Mouse (Mus musculus) midbrain, embryonic 14.5 days (tissue): ENCODE data around the gene Ms4a3. TPM values are rescaled to one million over a fixed set of nuclear protein-coding genes. Genes with fewer than 3 reads are reported as not detected.
A peak's percentile ranks its signal among the peaks of the same experiment; 100 is the strongest.

Source experiments
- ATAC-seq: fragments of 200-750 bp; cut with Nextera tagmentation; 2 replicates; pipeline ENCODE4 v1.8.0; 2017; ENCODE audit warnings: moderate number of reproducible peaks, moderate library complexity; ENCODE audit not compliant: low FRiP score, low TSS enrichment
- DNase-seq: peaks from one replicate; pipeline ENCODE4 v3.0.0-alpha.2; 2015
- H3K27ac ChIP-seq: fragments of 300-500 bp; sonication (generic); replicated peaks from 2 replicates; pipeline ENCODE4 v1.5.1; 2014; ENCODE audit warnings: mild to moderate bottlenecking, low read depth, low read length, moderate library complexity
- H3K27me3 ChIP-seq: fragments of 300-500 bp; sonication (generic); 2 replicates; pipeline ENCODE4 v1.6.1; 2014; ENCODE audit warnings: low read length, control low read depth, mixed read lengths; ENCODE audit not compliant: control insufficient read depth, insufficient read depth
- H3K36me3 ChIP-seq: fragments of 300-500 bp; sonication (generic); 2 replicates; pipeline ENCODE4 v1.6.1; 2014; ENCODE audit warnings: low read length, control low read depth; ENCODE audit not compliant: control insufficient read depth, insufficient read depth
- H3K4me1 ChIP-seq: fragments of 300-500 bp; sonication (generic); 2 replicates; pipeline ENCODE4 v1.6.1; 2014; ENCODE audit warnings: mild to moderate bottlenecking, antibody characterized with exemption, low read length, control low read depth; ENCODE audit not compliant: control insufficient read depth, insufficient read depth
- H3K4me2 ChIP-seq: fragments of 300-500 bp; sonication (generic); 2 replicates; pipeline ENCODE4 v1.6.1; 2014; ENCODE audit warnings: mild to moderate bottlenecking, low read length, moderate library complexity
- H3K4me3 ChIP-seq: fragments of 300-500 bp; sonication (generic); replicated peaks from 2 replicates; pipeline ENCODE4 v1.5.1; 2014; ENCODE audit warnings: low read depth, low read length
- H3K9ac ChIP-seq: fragments of 300-500 bp; sonication (generic); replicated peaks from 2 replicates; pipeline ENCODE4 v1.6.1; 2014; ENCODE audit warnings: mild to moderate bottlenecking, low read length, moderate library complexity
- H3K9me3 ChIP-seq: fragments of 300-500 bp; sonication (generic); 2 replicates; pipeline ENCODE4 v1.6.1; 2016; ENCODE audit warnings: low read length, control low read depth, mixed read lengths; ENCODE audit not compliant: control insufficient read depth
- WGBS: fragments of 180-500 bp; shearing (Covaris S2); extraction: QIAGEN DNeasy Blood & Tissue Kit; methylation state at CpG from one replicate; pipeline ENCODE4 v1.1.7; 2014; 5-methylcytosine and 5-hydroxymethylcytosine counted together
- polyA plus RNA-seq: library from polyadenylated mRNA; unstranded; fragments of >200 nt; fragmentation: Nextera tagmentation; extraction: Ambion mirVana; gene quantifications from 2 replicates; pipeline ENCODE4 v1.2.1, GENCODE M21; 2014

Gene Ms4a3
- polyA plus RNA-seq: not detected in 2 replicates

GRCm38 (mm10) chr19:11640732-11641131 is at the start of gene Ms4a3:
TSS of gene Ms4a3 (minus strand) at chr19:11640851.
- no peak within 1 kb of the TSS for H3K9ac ChIP-seq
- 76% methylated on average over 1 of the region's 1 CpGs for WGBS
- H3K9me3 ChIP-seq: no peaks in the 10 kb centered on the region
- ATAC-seq (no peak), DNase-seq (no peak)
- no peaks in the 10 kb centered on the region for H3K36me3 ChIP-seq
- H3K4me1 ChIP-seq: no peaks in the 10 kb centered on the region
- H3K27me3 ChIP-seq: no peaks in the 10 kb centered on the region
- no peak within 1 kb of the TSS for H3K27ac ChIP-seq
- no peak within 1 kb of the TSS for H3K4me3 ChIP-seq
- no peak within 1 kb of the TSS for H3K4me2 ChIP-seq

GRCm38 (mm10) chr19:11661562-11661961 is 20.9 kb upstream of the Ms4a3 start:
- no peaks in the 10 kb centered on the region for H3K9me3 ChIP-seq
- no peak overlapping the region for H3K9ac ChIP-seq
- no peak overlapping the region for H3K4me2 ChIP-seq
- no peaks in the 10 kb centered on the region for H3K4me1 ChIP-seq
- ATAC-seq (no peak), DNase-seq (no peak)
- no peak overlapping the region for H3K27ac ChIP-seq
- no peaks in the 10 kb centered on the region for H3K27me3 ChIP-seq
- no peak overlapping the region for H3K4me3 ChIP-seq
- H3K36me3 ChIP-seq: no peaks in the 10 kb centered on the region

GRCm38 (mm10) chr19:11660459-11660858 is 19.8 kb upstream of the Ms4a3 start, which contains the start of gene Oosp2:
TSS of gene Oosp2 (minus strand) at chr19:11660559.
- Histone ChIP-seq H3K27me3 (no peaks in the 10 kb centered on the region), H3K4me1 (no peaks in the 10 kb centered on the region), H3K9me3 (no peaks in the 10 kb centered on the region), H3K4me2 (no peak within 1 kb of the TSS), H3K9ac (no peak within 1 kb of the TSS), H3K27ac (no peak within 1 kb of the TSS), H3K36me3 (no peaks in the 10 kb centered on the region), H3K4me3 (no peak within 1 kb of the TSS)
- ATAC-seq (no peak), DNase-seq (no peak)
- 87% methylated on average over 5 of the region's 5 CpGs for WGBS

- 77% methylated on average over 2 of the region's 2 CpGs for WGBS
- no peak for ATAC-seq
- no peaks in the 10 kb centered on the region for H3K9me3 ChIP-seq
- H3K9ac ChIP-seq: no peak overlapping the region
- no peak overlapping the region for H3K4me3 ChIP-seq
- no peak for DNase-seq
- no peak overlapping the region for H3K27ac ChIP-seq
- no peaks in the 10 kb centered on the region for H3K4me1 ChIP-seq
- no peaks in the 10 kb centered on the region for H3K27me3 ChIP-seq
- no peaks in the 10 kb centered on the region for H3K36me3 ChIP-seq
- H3K4me2 ChIP-seq: no peak overlapping the region
Measured at GRCm38 (mm10) chr19:11659142-11659541, 18.5 kb upstream of the Ms4a3 start.

GRCm38 (mm10) chr19:11649564-11649963 is 8.9 kb upstream of the Ms4a3 start:
- Histone ChIP-seq H3K27ac (no peak overlapping the region), H3K9me3 (no peaks in the 10 kb centered on the region), H3K9ac (no peak overlapping the region), H3K27me3 (no peaks in the 10 kb centered on the region), H3K36me3 (no peaks in the 10 kb centered on the region), H3K4me3 (no peak overlapping the region), H3K4me1 (no peaks in the 10 kb centered on the region), H3K4me2 (no peak overlapping the region)
- DNase-seq (peak; percentile 6), ATAC-seq (no peak)
- 81% methylated on average over 4 of the region's 4 CpGs for WGBS

- no peaks in the 10 kb centered on the region for H3K36me3 ChIP-seq
- DNase-seq: no peak
- H3K27ac ChIP-seq: no peak overlapping the region
- no peak overlapping the region for H3K9ac ChIP-seq
- H3K4me2 ChIP-seq: no peak overlapping the region
- no peaks in the 10 kb centered on the region for H3K27me3 ChIP-seq
- 86% methylated on average over 3 of the region's 3 CpGs for WGBS
- no peak for ATAC-seq
- H3K4me1 ChIP-seq: no peaks in the 10 kb centered on the region
- no peaks in the 10 kb centered on the region for H3K9me3 ChIP-seq
- no peak overlapping the region for H3K4me3 ChIP-seq
Measured at GRCm38 (mm10) chr19:11646166-11646565, 5.5 kb upstream of the Ms4a3 start.

GRCm38 (mm10) chr19:11639038-11639437 is 1.6 kb downstream of the Ms4a3 start:
- DNase-seq (no peak), ATAC-seq (no peak)
- H3K9ac ChIP-seq: no peak overlapping the region
- no peaks in the 10 kb centered on the region for H3K36me3 ChIP-seq
- H3K27ac ChIP-seq: no peak overlapping the region
- H3K27me3 ChIP-seq: no peaks in the 10 kb centered on the region
- no peaks in the 10 kb centered on the region for H3K4me1 ChIP-seq
- H3K9me3 ChIP-seq: no peaks in the 10 kb centered on the region
- H3K4me3 ChIP-seq: no peak overlapping the region
- H3K4me2 ChIP-seq: no peak overlapping the region
- WGBS: 82% methylated on average over 4 of the region's 4 CpGs

- Histone ChIP-seq H3K4me3 (no peak overlapping the region), H3K4me2 (no peak overlapping the region), H3K36me3 (no peaks in the 10 kb centered on the region), H3K4me1 (no peaks in the 10 kb centered on the region), H3K9ac (no peak overlapping the region), H3K9me3 (no peaks in the 10 kb centered on the region), H3K27me3 (no peaks in the 10 kb centered on the region), H3K27ac (no peak overlapping the region)
- 85% methylated on average over 5 of the region's 5 CpGs for WGBS
- no peak for ATAC-seq
- DNase-seq: no peak
Measured at GRCm38 (mm10) chr19:11635572-11635971, 5.1 kb downstream of the Ms4a3 start.

GRCm38 (mm10) chr19:11634330-11634729 is 6.3 kb downstream of the Ms4a3 start:
- no peak for DNase-seq
- Histone ChIP-seq H3K9me3 (no peaks in the 10 kb centered on the region), H3K4me1 (no peaks in the 10 kb centered on the region), H3K4me2 (no peak overlapping the region), H3K4me3 (no peak overlapping the region), H3K27me3 (no peaks in the 10 kb centered on the region), H3K27ac (no peak overlapping the region), H3K36me3 (no peaks in the 10 kb centered on the region), H3K9ac (no peak overlapping the region)
- 85% methylated on average over 2 of the region's 2 CpGs for WGBS
- no peak for ATAC-seq
